Mouse (Mus musculus) limb, embryonic 14.5 days (tissue): ENCODE results near the gene Tnfrsf25. TPM values are rescaled to one million over a fixed set of nuclear protein-coding genes. Genes with fewer than 3 reads are reported as not detected.

ENCODE experiments used
- ATAC-seq: fragments of 200-750 bp; cut with Nextera tagmentation; 2 replicates; pipeline ENCODE4 v1.8.0; 2017; ENCODE audit warnings: low read depth, moderate number of reproducible peaks, moderate TSS enrichment; ENCODE audit not compliant: low FRiP score
- DNase-seq: peaks from one replicate; pipeline ENCODE4 v3.0.0-alpha.2; 2015; ENCODE audit warnings: low spot score
- H3K27ac ChIP-seq: fragments of 300-500 bp; sonication (generic); replicated peaks from 2 replicates; pipeline ENCODE4 v1.5.1; 2014; ENCODE audit warnings: low read depth, mild to moderate bottlenecking, low read length, moderate library complexity, mixed read lengths
- H3K27me3 ChIP-seq: fragments of 300-500 bp; sonication (generic); 2 replicates; pipeline ENCODE4 v1.6.1; 2014; ENCODE audit warnings: low read length, mixed read lengths; ENCODE audit not compliant: control insufficient read depth, insufficient read depth
- H3K36me3 ChIP-seq: fragments of 300-500 bp; sonication (generic); 2 replicates; pipeline ENCODE4 v1.6.1; 2014; ENCODE audit warnings: mild to moderate bottlenecking, low read length, moderate library complexity, mixed read lengths; ENCODE audit not compliant: control insufficient read depth, insufficient read depth
- H3K4me1 ChIP-seq: fragments of 300-500 bp; sonication (generic); 2 replicates; pipeline ENCODE4 v1.6.1; 2014; ENCODE audit warnings: antibody characterized with exemption, low read length, mixed read lengths; ENCODE audit not compliant: control insufficient read depth, insufficient read depth
- H3K4me2 ChIP-seq: fragments of 300-500 bp; sonication (generic); replicated peaks from 2 replicates; pipeline ENCODE4 v1.6.1; 2014; ENCODE audit warnings: low read depth, mild to moderate bottlenecking, low read length, moderate library complexity; ENCODE audit not compliant: severe bottlenecking
- H3K4me3 ChIP-seq: fragments of 300-500 bp; sonication (generic); replicated peaks from 2 replicates; pipeline ENCODE4 v1.5.1; 2014; ENCODE audit warnings: low read length
- H3K9ac ChIP-seq: fragments of 300-500 bp; sonication (generic); 2 replicates; pipeline ENCODE4 v1.6.1; 2014; ENCODE audit warnings: mild to moderate bottlenecking, low read depth, low read length, moderate library complexity; ENCODE audit not compliant: severe bottlenecking
- H3K9me3 ChIP-seq: fragments of 300-500 bp; sonication (generic); 2 replicates; pipeline ENCODE4 v1.6.1; 2016; ENCODE audit warnings: low read length; ENCODE audit not compliant: control insufficient read depth
- POLR2A ChIP-seq: fragments of 200-500 bp; IDR thresholded peaks from 2 replicates; pipeline ENCODE4 v1.8.0; 2012; ENCODE audit warnings: inconsistent platforms, mild to moderate bottlenecking, moderate library complexity, borderline replicate concordance; ENCODE audit not compliant: insufficient read depth, insufficient read length; ENCODE audit errors: extremely low read depth
- WGBS: fragments of 180-500 bp; shearing (Covaris S2); extraction: QIAGEN DNeasy Blood & Tissue Kit; methylation state at CpG from one replicate; pipeline ENCODE4 v1.1.7; 2014; 5-methylcytosine and 5-hydroxymethylcytosine counted together
- polyA plus RNA-seq, 2 experiments: library from polyadenylated mRNA; depleted of rRNA in 1 of 2; stranded (reverse) in 1 of 2; unstranded in 1 of 2; fragments of >200 nt; fragmentation: Nextera tagmentation in 1 of 2; extraction: Ambion mirVana in 1 of 2; gene quantifications; 2 replicates each; pipeline versions ENCODE4 v1.2.1 to v1.2.3; 2012 to 2014

The Tnfrsf25 gene
- polyA plus RNA-seq, 2 experiments = 1.0 to 6.0 TPM

DNA sequence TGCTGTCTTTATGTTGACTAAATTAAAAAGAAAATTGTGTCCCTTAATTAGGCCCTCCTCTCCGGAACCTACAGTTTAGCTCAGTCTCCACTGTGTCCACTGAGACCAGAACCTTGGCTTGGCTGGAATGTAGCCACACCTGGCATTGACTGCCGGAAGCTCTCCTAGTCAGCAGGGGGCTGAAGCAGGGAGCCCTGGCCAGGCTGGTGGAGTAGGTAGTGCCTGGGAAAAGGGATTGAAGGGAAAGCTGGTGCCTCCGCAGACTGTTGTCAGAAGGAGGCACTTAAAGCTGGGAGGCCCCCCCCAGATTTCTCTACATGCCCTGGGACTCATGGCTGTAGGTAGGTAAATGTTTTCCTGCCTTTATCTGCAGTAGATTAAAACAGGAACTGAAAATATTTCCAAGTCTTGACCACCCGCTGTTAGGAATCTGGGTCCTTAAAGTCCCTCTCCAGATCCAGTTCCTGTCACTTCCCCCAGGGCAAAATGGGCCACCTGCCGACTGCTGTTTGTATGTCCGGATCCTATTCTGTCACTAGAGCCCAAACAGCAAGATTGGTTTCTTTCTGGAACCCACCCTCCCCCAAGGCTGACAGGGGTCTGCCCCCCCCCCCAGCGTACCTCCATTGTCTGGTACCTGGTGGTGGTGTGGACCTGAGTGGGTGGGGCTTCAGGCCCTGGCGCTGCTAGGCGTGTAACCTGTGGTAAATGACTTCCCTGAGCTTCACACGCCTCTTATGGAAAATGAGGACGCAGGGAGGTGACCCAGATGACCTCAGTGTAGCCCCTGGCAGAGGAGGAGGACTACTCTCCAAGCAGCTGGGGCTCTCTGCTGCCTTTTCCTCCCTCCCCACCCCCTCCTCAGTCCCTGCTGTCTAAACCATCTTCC is 17.6 kb upstream of the Tnfrsf25 start:
- Histone ChIP-seq H3K27me3 (no peaks in the 10 kb centered on the region), H3K27ac (no peak overlapping the region), H3K9me3 (no peaks in the 10 kb centered on the region), H3K4me2 (no peak overlapping the region), H3K4me3 (no peak overlapping the region), H3K9ac (peak overlapping the region; percentile 36; the same call in 1 of the 2 replicates), H3K4me1 (peaks cover 8% of the 10 kb centered on the region; the same call in 1 of the 2 replicates), H3K36me3 (peaks cover 11% of the 10 kb centered on the region)
- no peak for TF ChIP-seq POLR2A
- no peak for DNase-seq
- no peak for ATAC-seq
- WGBS = 22% methylated on average over 11 of the region's 11 CpGs

DNA sequence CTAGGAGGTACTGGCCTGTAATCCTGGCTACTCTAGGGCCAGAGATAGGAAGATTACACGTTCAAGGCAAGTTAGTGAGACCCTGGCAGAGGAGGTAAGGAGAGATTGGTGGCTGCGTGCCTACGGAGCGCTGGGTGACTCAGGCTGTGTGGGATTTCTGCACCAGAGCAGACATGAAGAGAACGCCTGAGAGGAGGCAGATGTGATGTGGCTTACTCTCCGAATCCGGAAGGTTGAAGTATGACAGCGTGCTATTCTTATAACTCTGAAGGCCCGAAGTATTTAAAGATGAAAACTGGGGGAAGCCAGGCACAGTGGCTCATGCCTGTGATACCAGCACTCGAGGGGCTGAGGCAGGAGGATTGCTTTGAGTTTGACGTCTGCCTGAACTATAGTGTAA is 15.2 kb upstream of the Tnfrsf25 start:
- no peak overlapping the region for H3K4me2 ChIP-seq
- TF ChIP-seq POLR2A = no peak
- no peak overlapping the region for H3K27ac ChIP-seq
- H3K9ac ChIP-seq = no peak overlapping the region
- 75% methylated on average over 11 of the region's 11 CpGs for WGBS
- H3K4me3 ChIP-seq = no peak overlapping the region
- H3K36me3 ChIP-seq = peaks cover 28% of the 10 kb centered on the region
- no peaks in the 10 kb centered on the region for H3K9me3 ChIP-seq
- ATAC-seq = no peak
- H3K27me3 ChIP-seq = no peaks in the 10 kb centered on the region
- peaks cover 8% of the 10 kb centered on the region; the same call in 1 of the 2 replicates for H3K4me1 ChIP-seq
- DNase-seq = no peak

DNA sequence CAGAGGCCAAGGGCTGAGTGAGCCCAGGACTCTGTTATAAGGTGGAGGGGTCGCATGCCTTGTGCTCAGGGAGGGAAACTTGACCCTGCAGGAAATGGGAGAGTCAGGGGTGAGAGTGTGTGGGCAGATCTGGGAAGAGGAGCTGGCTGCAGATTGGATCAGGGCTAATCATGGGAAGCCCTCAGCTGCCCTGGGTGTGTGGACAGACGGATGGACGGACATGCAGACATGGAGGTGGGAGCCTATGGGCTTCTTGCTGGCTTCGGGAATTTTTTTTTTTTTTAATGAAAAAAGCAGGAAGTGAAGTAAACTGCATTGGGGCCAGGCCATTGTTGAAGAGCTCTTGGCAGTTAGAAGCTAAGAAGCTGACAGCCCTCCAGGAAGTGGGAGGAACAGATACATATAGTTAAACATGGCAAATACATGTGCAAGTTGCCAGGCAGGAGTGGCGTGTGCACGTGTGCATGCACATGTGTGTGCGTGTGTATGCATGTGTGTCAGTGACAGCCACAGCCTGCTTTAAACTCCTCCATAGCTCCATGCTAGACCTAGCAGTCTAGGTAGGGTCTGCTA is 14.6 kb upstream of the Tnfrsf25 start:
- H3K27me3 ChIP-seq = no peaks in the 10 kb centered on the region
- no peak overlapping the region for H3K27ac ChIP-seq
- no peaks in the 10 kb centered on the region for H3K9me3 ChIP-seq
- H3K4me3 ChIP-seq = no peak overlapping the region
- H3K36me3 ChIP-seq = peaks cover 33% of the 10 kb centered on the region
- TF ChIP-seq POLR2A = no peak
- no peak overlapping the region for H3K9ac ChIP-seq
- no peak for ATAC-seq
- DNase-seq = no peak
- no peak overlapping the region for H3K4me2 ChIP-seq
- WGBS = 56% methylated on average over 7 of the region's 7 CpGs
- peaks cover 8% of the 10 kb centered on the region; the same call in 1 of the 2 replicates for H3K4me1 ChIP-seq

DNA sequence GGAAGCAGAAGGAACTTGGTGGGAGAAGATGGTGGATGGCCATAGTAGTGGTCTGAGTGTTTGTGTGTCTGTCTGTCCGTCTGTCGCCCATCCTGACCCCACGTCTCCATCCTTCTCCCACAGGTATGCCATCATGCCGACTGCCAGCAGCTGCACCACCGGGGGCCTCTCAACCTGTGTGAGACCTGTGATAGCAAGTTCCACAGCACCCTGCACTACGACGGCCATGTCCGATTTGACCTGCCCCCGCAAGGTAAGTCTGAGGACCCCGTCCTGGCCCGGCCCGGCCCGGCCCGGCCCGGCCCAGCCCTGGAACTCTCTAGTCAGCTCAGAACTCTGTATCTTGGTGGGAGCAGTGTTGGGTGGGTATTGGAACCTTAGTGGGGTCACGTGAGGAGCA is 13.8 kb upstream of the Tnfrsf25 start:
- Histone ChIP-seq H3K9me3 (no peaks in the 10 kb centered on the region), H3K9ac (no peak overlapping the region), H3K27ac (no peak overlapping the region), H3K27me3 (no peaks in the 10 kb centered on the region), H3K4me3 (no peak overlapping the region), H3K4me2 (no peak overlapping the region), H3K36me3 (peaks cover 39% of the 10 kb centered on the region), H3K4me1 (peaks cover 8% of the 10 kb centered on the region)
- WGBS = 95% methylated on average over 16 of the region's 16 CpGs
- ATAC-seq (no peak), DNase-seq (no peak)
- no peak for TF ChIP-seq POLR2A

DNA sequence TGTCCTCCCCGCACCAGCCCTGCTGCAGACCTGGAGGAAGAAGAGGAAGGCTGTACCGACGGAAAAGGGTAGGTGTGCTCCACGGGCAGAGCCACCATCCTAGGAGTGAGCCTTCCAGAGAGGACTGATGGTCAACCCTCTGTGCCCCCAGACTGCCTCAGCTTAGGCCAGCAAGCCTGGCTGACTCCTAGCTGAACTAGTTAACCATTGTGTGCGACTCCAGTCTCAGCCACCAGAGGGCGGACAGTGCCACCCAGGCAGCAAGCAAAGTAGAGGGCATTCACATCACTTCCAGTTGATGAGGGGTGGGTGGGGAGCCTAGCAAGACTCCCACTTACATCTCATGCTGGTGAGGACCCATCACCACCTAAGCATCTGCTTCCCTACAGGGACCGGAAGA is 12.7 kb upstream of the Tnfrsf25 start:
- Histone ChIP-seq H3K36me3 (peaks cover 41% of the 10 kb centered on the region), H3K27me3 (no peaks in the 10 kb centered on the region), H3K9ac (no peak overlapping the region), H3K9me3 (no peaks in the 10 kb centered on the region), H3K4me2 (no peak overlapping the region), H3K4me3 (no peak overlapping the region), H3K4me1 (peaks cover 15% of the 10 kb centered on the region), H3K27ac (no peak overlapping the region)
- 45% methylated on average over 7 of the region's 7 CpGs for WGBS
- no peak for TF ChIP-seq POLR2A
- ATAC-seq (no peak), DNase-seq (peak; percentile 46)
